Comparison of ENCODE assay signal across 25 mouse cellular contexts in the genomic region with DNA sequence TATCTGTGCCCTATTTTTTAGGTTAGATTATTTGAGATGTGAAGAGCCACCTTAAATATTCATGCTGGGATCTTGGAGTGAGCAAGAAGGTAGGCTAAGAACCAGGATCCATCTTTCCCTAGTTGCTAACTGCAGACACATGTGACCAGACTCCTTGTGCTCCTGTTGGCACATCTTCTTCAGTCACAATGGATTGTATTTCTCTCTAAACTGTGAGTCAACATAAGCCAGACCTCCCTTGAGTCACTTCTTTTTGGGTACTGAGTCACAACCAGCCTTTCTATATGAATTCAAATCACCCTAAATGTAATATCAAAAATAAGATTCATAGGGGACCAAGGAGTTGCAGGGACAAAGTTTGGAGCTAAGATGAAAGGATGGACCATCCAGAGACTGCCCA.
A peak's percentile ranks its signal among the peaks of the same experiment; 100 is the strongest.
DNase-seq lines count a peak whose midpoint lies in the region; ATAC-seq lines count a peak whose summit lies in the region.
"Had no signal": no experiment of that assay in that cellular context is flagged by ENCODE, and none has a peak within 500 bp of the region (broad histone marks: within the 10 kb centered on the region; RNA-seq: fewer than 3 reads in every experiment).

No protein-coding gene starts in this region.

- H3K9me3 ChIP-seq in heart, embryonic 10.5 days, result no peaks in the 10 kb centered on the region; the same call in 1 of the 2 replicates
- no peaks in the 10 kb centered on the region for H3K9me3 ChIP-seq in heart, embryonic 15.5 days (replicated peaks)
- H3K9me3 ChIP-seq: G1E; hindbrain, embryonic 10.5 days; hindbrain, embryonic 13.5 days; intestine, embryonic 15.5 days had no signal

- peaks cover 15% of the 10 kb centered on the region for H3K4me1 ChIP-seq in heart, embryonic 10.5 days
- peaks cover 16% of the 10 kb centered on the region for H3K4me1 ChIP-seq in heart, embryonic 15.5 days (replicated peaks)
- H3K4me1 ChIP-seq: hindbrain, embryonic 10.5 days; hindbrain, embryonic 13.5 days had no signal

- H3K27ac ChIP-seq in heart, embryonic 10.5 days, result peak overlapping the region; percentile 75; the same call in 1 of the 2 replicates
- peak overlapping the region; percentile 77 for H3K27ac ChIP-seq in heart, embryonic 15.5 days
- H3K27ac ChIP-seq: gastrocnemius, adult 2 months; hindbrain, embryonic 10.5 days; hindbrain, embryonic 13.5 days; intestine, embryonic 15.5 days had no signal

- H3K4me3 ChIP-seq in heart, embryonic 10.5 days, result no peak overlapping the region
- H3K4me3 ChIP-seq in heart, embryonic 15.5 days, result no peak overlapping the region
- H3K4me3 ChIP-seq: gastrocnemius, adult 2 months; hindbrain, embryonic 10.5 days; hindbrain, embryonic 13.5 days; intestine, embryonic 15.5 days had no signal

- H3K36me3 ChIP-seq in heart, embryonic 10.5 days, result no peaks in the 10 kb centered on the region
- H3K36me3 ChIP-seq in heart, embryonic 15.5 days, result no peaks in the 10 kb centered on the region
- H3K36me3 ChIP-seq: G1E; hindbrain, embryonic 10.5 days; hindbrain, embryonic 13.5 days; intestine, embryonic 15.5 days had no signal

- no peaks in the 10 kb centered on the region for H3K27me3 ChIP-seq in heart, embryonic 10.5 days (ENCODE audit: insufficient read depth, poor library complexity, severe bottlenecking)
- H3K27me3 ChIP-seq in heart, embryonic 15.5 days, result no peaks in the 10 kb centered on the region
- H3K27me3 ChIP-seq: CH12.LX; hindbrain, embryonic 13.5 days; intestine, embryonic 15.5 days had no signal

- intact Hi-C loops in heart, postnatal 10 days (cut with DNase I), result no loop called here

- no peak for ATAC-seq in heart, embryonic 15.5 days (replicated peaks; ENCODE audit: insufficient number of reproducible peaks, insufficient read depth, low FRiP score, low read depth)
- ATAC-seq: forebrain, embryonic 14.5 days; forebrain, postnatal 0 days; hindbrain, embryonic 16.5 days; intestine, embryonic 15.5 days had no signal

- no peak for DNase-seq in heart, embryonic 10.5 days (ENCODE audit: low spot score)
- DNase-seq in heart, postnatal 10 days, result no peak
- no peak for DNase-seq in heart, adult 8-10 months (ENCODE audit: low spot score)
- peak; percentile 33 for DNase-seq in brain, adult 2 months (ENCODE audit: low read depth, low spot score)
- DNase-seq in layer of hippocampus, adult 18-20 months (ENCODE audit: low spot score in 2 of 2), result no peak
- DNase-seq: adrenal gland, adult 2 months; adrenal gland, postnatal 14 days; B cell, adult 2 months; cerebellum, adult 11-12 months; cerebellum, adult 9-10 months; cerebellum, postnatal 14 days; forebrain, postnatal 0 days; gastrocnemius, adult 2 months; gastrocnemius, postnatal 14 days; heart, postnatal 36 days; kidney, adult 11 months; kidney, adult 8-10 months had no signal

- no peak overlapping the region for H3K4me2 ChIP-seq in heart, embryonic 15.5 days
- H3K4me2 ChIP-seq: hindbrain, embryonic 13.5 days; intestine, embryonic 15.5 days had no signal

- H3K9ac ChIP-seq in heart, embryonic 15.5 days, result no peak overlapping the region
- H3K9ac ChIP-seq: forebrain, postnatal 0 days; hindbrain, embryonic 13.5 days; intestine, embryonic 15.5 days had no signal
